Comparison of ENCODE assay signal across 9 mouse cellular contexts in the genomic region with DNA sequence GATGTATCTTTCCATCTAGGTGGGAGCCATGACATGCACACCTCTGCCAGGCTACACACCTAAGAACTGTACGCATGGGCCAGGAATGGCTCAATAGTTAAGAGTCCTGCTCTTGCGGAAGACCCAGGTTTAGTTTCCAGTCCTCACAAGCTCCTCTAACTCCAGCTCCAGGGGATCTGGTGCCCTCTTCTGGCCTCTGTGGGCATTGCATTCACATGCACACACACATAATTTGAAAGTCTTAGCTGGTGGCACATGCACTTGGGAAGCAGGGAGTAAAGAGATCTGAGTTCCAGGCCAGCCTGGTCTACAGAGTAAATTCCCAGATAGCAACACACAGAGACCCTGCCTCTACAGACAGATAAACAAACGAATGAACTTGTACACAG. TPM values are rescaled to one million over a fixed set of nuclear protein-coding genes. Genes with fewer than 3 reads are reported as not detected.
DNase-seq lines count a peak whose midpoint lies in the region; ATAC-seq lines count a peak whose summit lies in the region.
"Had no signal": no experiment of that assay in that cellular context is flagged by ENCODE, and none has a peak within 500 bp of the region (broad histone marks: within the 10 kb centered on the region; RNA-seq: fewer than 3 reads in every experiment).

No protein-coding gene starts in this region.

- ATAC-seq in intestine, embryonic 15.5 days, result no peak

- H3K9ac ChIP-seq in intestine, embryonic 15.5 days, result no peak overlapping the region

- H3K36me3 ChIP-seq in intestine, embryonic 15.5 days, result peaks cover 5% of the 10 kb centered on the region; the same call in 1 of the 2 replicates

- H3K4me3 ChIP-seq in intestine, embryonic 15.5 days (replicated peaks), result no peak overlapping the region

- intact Hi-C loops in heart, postnatal 36 days (cut with DNase I), result loop anchor here (10.0 kb wide), 1 partner anchor 448 kb away; the partner anchor contains the start of gene Vegfa

- 0 out of 2 replicates have a peak overlapping the region, but pooled peaks have one; percentile 80 for H3K27ac ChIP-seq in intestine, embryonic 15.5 days

- no peak overlapping the region for H3K4me2 ChIP-seq in intestine, embryonic 15.5 days (replicated peaks)

- no peaks in the 10 kb centered on the region for H3K27me3 ChIP-seq in intestine, embryonic 15.5 days (replicated peaks)

- no peaks in the 10 kb centered on the region for H3K9me3 ChIP-seq in intestine, embryonic 15.5 days

- peak; percentile 59 for DNase-seq in heart, postnatal 4 days
- no peak for DNase-seq in heart, postnatal 36 days
- DNase-seq in thymus, postnatal 25 days, result peak; percentile 52
- DNase-seq in thymus, adult 18-20 months, result no peak
- no peak for DNase-seq in frontal cortex, postnatal 14 days (ENCODE audit: low spot score in 2 of 2)
- no peak for DNase-seq in right cerebral cortex, postnatal 10 days (ENCODE audit: low spot score in 2 of 2)
- DNase-seq: adrenal gland, postnatal 36 days; kidney, adult 11 months had no signal

- WGBS in intestine, embryonic 15.5 days, result 98% methylated on average over 3 of the region's 3 CpGs

- peaks cover 23% of the 10 kb centered on the region for H3K4me1 ChIP-seq in intestine, embryonic 15.5 days (replicated peaks)

RNA-seq across cellular contexts. Expression of gene Slc29a1, which starts 13.0 kb away (rescaled TPM):
- total RNA-seq in heart, postnatal 4 days (2021), result 10 to 100 TPM; 77.9 to 96.2 TPM
- 10 to 100 TPM; 66.7 to 73.5 TPM for total RNA-seq in heart, postnatal 36 days (2021)
- 80.0 and 85.4 TPM in 2 replicates for polyA plus RNA-seq in intestine, embryonic 15.5 days (2015; fragmentation: Nextera tagmentation; extraction: Ambion mirVana)

RNA-seq across cellular contexts. Expression of gene Hsp90ab1, which starts 13.4 kb away (rescaled TPM):
- total RNA-seq in heart, postnatal 4 days (2021), result 1,000 to 10,000 TPM; 1,093 to 1,133 TPM
- total RNA-seq in heart, postnatal 36 days (2021), result 1,000 to 10,000 TPM; 1,126 to 1,337 TPM
- polyA plus RNA-seq in intestine, embryonic 15.5 days (2015; fragmentation: Nextera tagmentation; extraction: Ambion mirVana), result 1,578 and 1,609 TPM in 2 replicates

RNA-seq across cellular contexts. Expression of gene Mymx, which starts 15.5 kb away (rescaled TPM):
- total RNA-seq in heart, postnatal 4 days (2021), result not detected
- total RNA-seq in heart, postnatal 36 days (2021), result not detected
- polyA plus RNA-seq in intestine, embryonic 15.5 days (2015; fragmentation: Nextera tagmentation; extraction: Ambion mirVana), result 0.43 and 0.54 TPM in 2 replicates
- total RNA-seq: adrenal gland, postnatal 36 days had no signal

RNA-seq across cellular contexts. Expression of gene Slc35b2, which starts 22.8 kb away (rescaled TPM):
- 10 to 100 TPM; 37.3 to 39.2 TPM for total RNA-seq in heart, postnatal 4 days (2021)
- total RNA-seq in heart, postnatal 36 days (2021), result 10 to 100 TPM; 27.6 to 32.7 TPM
- 124 and 128 TPM in 2 replicates for polyA plus RNA-seq in intestine, embryonic 15.5 days (2015; fragmentation: Nextera tagmentation; extraction: Ambion mirVana)

RNA-seq across cellular contexts. Expression of gene Nfkbie, which starts 30.9 kb away (rescaled TPM):
- 1 to 10 TPM; 1.5 to 1.9 TPM for total RNA-seq in heart, postnatal 4 days (2021)
- 1 to 10 TPM; 1.4 to 1.5 TPM for total RNA-seq in heart, postnatal 36 days (2021)
- 4.8 and 4.9 TPM in 2 replicates for polyA plus RNA-seq in intestine, embryonic 15.5 days (2015; fragmentation: Nextera tagmentation; extraction: Ambion mirVana)

Comparison
In these comparisons a context has a peak if more than half of its experiments do, and no peak if none do; other contexts are left out.
1. DNase-seq: peak in heart, postnatal 4 days (single experiment) and thymus, postnatal 25 days (single experiment); none in heart, postnatal 36 days (0 of 2), thymus, adult 18-20 months (0 of 2), frontal cortex, postnatal 14 days (0 of 2) and right cerebral cortex, postnatal 10 days (0 of 2).